Mouse (Mus musculus): Measurements from ENCODE around the gene Prkcz.

- no peak for TF ChIP-seq CTCF (IDR thresholded peaks at IDR 0.05; ENCODE audit: insufficient read depth, low read length)
- no peak for TF ChIP-seq POLR2A (IDR thresholded peaks at IDR 0.05; ENCODE audit: borderline replicate concordance, extremely low read depth, low read depth, low read length)
Observed at GRCm38 (mm10) chr4:155223594-155224528, 137.3 kb downstream of the Prkcz start.
